Mouse (Mus musculus) C2C12 (cell line): ENCODE measurements around the gene Caprin1. TPM values are rescaled to one million over a fixed set of nuclear protein-coding genes. Genes with fewer than 3 reads are reported as not detected.

Experiments
- H3K27me3 ChIP-seq: one replicate; pipeline ENCODE4 v1.6.1; 2011; ENCODE audit not compliant: control insufficient read depth, insufficient read depth, insufficient read length
- H3K36me3 ChIP-seq: one replicate; pipeline ENCODE4 v1.6.1; 2011; ENCODE audit not compliant: control insufficient read depth, insufficient read depth
- H3K4me3 ChIP-seq: one replicate; pipeline ENCODE4 v1.5.1; 2011; ENCODE audit warnings: mild to moderate bottlenecking, control low read depth; ENCODE audit not compliant: poor library complexity, insufficient read depth, severe bottlenecking
- H3K79me2 ChIP-seq: one replicate; pipeline ENCODE4 v1.6.1; 2011; ENCODE audit not compliant: control insufficient read depth, insufficient read depth
- H3K79me3 ChIP-seq: one replicate; pipeline ENCODE4 v1.6.1; 2011; ENCODE audit warnings: low read depth, control low read depth
- H3ac ChIP-seq: one replicate; pipeline ENCODE3; 2011; ENCODE audit warnings: low read depth; ENCODE audit not compliant: control insufficient read depth, insufficient read length
- CEBPB ChIP-seq: IDR thresholded peaks from one replicate; pipeline ENCODE4 v1.6.1; 2011; ENCODE audit warnings: low read depth, mild to moderate bottlenecking, control low read depth, moderate library complexity
- CTCF ChIP-seq: IDR thresholded peaks from one replicate; pipeline ENCODE4 v1.5.1; 2011; ENCODE audit not compliant: control insufficient read depth, insufficient read depth, insufficient read length
- FOSL1 ChIP-seq: IDR thresholded peaks from one replicate; pipeline ENCODE4 v1.8.0; 2011; ENCODE audit warnings: mild to moderate bottlenecking, low read length; ENCODE audit not compliant: poor library complexity, insufficient read depth, severe bottlenecking
- MAX ChIP-seq: IDR thresholded peaks from one replicate; pipeline ENCODE4 v1.6.1; 2011; ENCODE audit warnings: mild to moderate bottlenecking, control low read depth
- MYOD1 ChIP-seq: IDR thresholded peaks from one replicate; pipeline ENCODE4 v1.6.1; 2011; ENCODE audit warnings: low read depth; ENCODE audit not compliant: control insufficient read depth, insufficient read length
- MYOG ChIP-seq: IDR thresholded peaks from one replicate; pipeline ENCODE4 v1.6.1; 2011; ENCODE audit not compliant: control insufficient read depth, insufficient read length; ENCODE audit errors: extremely low read depth
- USF1 ChIP-seq: IDR thresholded peaks from one replicate; pipeline ENCODE4 v1.6.1; 2011; ENCODE audit warnings: low read depth, mild to moderate bottlenecking, control low read depth, moderate library complexity
- polyA plus RNA-seq: library from polyadenylated mRNA; unstranded; fragments of >200 nt; fragmentation: generic; extraction: Trizol; gene quantifications from one replicate; pipeline ENCODE4 v1.2.1, GENCODE M21; 2012; ENCODE audit warnings: missing spikeins

The Caprin1 gene
- polyA plus RNA-seq, 1 experiment: 161 TPM

DNA sequence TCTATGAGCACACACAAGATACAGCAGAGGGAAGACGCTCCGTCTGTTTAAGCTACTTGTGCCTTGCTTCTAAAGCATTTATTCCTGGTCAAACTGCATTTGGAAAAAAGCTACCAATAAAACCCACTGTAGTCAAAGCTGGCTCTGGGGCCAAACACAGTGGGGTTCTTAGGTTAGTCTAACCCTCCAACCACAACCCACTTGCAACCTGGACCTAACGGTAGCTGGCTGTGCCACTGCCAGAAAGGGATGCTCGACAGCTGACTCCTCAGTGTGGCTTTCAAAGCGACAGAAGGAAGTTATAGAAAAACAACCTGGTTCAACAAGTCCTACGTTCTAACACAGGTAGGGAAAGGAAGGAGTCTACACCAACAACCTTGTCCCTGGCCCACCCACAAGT lies 66.0 kb downstream of the Caprin1 start:
- TF ChIP-seq FOSL1 (no peak), CTCF (no peak), USF1 (no peak), MYOD1 (no peak), MYOG (no peak), CEBPB (no peak), MAX (no peak)
- Histone ChIP-seq H3K27me3 (no peaks in the 10 kb centered on the region), H3K79me2 (no peaks in the 10 kb centered on the region), H3K36me3 (peaks cover 89% of the 10 kb centered on the region), H3K4me3 (no peak overlapping the region), H3K79me3 (no peaks in the 10 kb centered on the region), H3ac (no peak overlapping the region)

DNA sequence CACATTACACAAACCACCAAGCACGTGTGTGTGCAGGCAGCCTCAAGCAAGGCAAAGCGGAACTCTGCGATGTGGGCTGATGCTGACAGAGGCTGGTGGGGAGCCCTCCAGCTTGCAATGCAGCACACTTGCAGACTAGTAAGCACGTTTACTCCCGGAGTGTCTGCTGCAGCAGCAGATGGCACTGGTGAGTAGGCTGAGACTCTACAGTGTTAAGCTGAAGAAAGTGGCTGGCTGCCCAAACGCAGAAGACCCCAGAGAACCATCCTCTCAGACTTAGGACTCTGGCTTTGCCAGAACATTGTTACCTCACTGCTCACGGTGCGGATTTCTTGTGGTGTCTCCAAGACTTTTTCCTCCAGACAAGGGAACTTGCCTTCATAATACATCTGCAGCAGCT lies 66.5 kb downstream of the Caprin1 start:
- Histone ChIP-seq H3K27me3 (no peaks in the 10 kb centered on the region), H3K79me2 (no peaks in the 10 kb centered on the region), H3K36me3 (peaks cover 93% of the 10 kb centered on the region), H3K4me3 (no peak overlapping the region), H3ac (no peak overlapping the region), H3K79me3 (no peaks in the 10 kb centered on the region)
- TF ChIP-seq CEBPB: no peak
- no peak for TF ChIP-seq MYOG
- TF ChIP-seq FOSL1: no peak
- TF ChIP-seq USF1: no peak
- TF ChIP-seq MYOD1: no peak

DNA sequence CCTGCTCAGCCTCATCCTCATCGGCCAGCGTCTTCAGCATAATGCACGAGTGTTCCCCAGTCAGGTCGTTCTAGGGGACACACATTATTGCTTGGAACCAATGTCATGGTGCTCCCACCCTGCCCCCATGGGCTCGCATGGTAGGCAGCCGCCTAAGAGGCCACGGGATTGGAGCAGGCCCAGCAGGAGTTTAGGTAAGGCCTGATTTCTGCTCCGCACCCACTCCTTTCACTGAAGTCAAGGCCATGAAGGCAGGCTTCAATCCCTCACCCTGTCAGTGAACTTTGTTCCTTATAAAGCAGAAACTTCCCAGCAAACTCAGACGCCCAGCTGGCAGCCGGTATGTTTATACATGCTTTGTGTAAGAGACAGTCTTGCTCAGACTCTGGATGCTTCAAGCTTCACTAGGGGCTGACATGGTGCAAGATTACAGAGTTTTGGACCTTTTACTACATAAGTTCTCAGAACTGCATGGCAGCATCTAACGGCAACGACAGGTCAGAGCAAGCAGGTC lies 69.4 kb downstream of the Caprin1 start:
- Histone ChIP-seq H3K36me3 (peaks cover 94% of the 10 kb centered on the region), H3K79me2 (no peaks in the 10 kb centered on the region), H3K27me3 (no peaks in the 10 kb centered on the region), H3K79me3 (no peaks in the 10 kb centered on the region), H3ac (no peak overlapping the region), H3K4me3 (no peak overlapping the region)
- TF ChIP-seq MYOD1: no peak

DNA sequence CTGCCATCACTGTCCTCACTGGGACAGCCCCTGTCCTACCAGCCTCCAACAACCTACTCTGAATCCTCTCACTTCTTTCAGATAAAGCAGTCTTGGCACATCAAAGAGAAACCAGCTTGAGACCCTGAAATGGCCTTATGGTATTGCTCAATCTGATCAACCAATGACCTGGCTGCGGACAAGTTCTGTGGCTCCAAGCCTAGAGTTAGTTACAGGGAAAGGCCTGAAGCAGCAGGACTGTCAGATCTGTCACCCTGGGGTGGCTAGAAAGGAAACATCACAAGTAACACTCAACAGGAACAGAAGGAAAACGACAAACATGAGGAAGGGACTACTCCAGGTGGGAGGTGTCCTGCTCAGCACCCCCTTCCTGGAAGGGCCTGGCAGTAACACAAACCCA lies 72.9 kb downstream of the Caprin1 start:
- Histone ChIP-seq H3K27me3 (no peaks in the 10 kb centered on the region), H3K36me3 (peaks cover 87% of the 10 kb centered on the region), H3K79me3 (no peaks in the 10 kb centered on the region), H3ac (no peak overlapping the region), H3K4me3 (no peak overlapping the region), H3K79me2 (no peaks in the 10 kb centered on the region)
- TF ChIP-seq FOSL1: no peak
- no peak for TF ChIP-seq USF1
- TF ChIP-seq CEBPB: no peak
- TF ChIP-seq MYOG: no peak
- no peak for TF ChIP-seq MAX
- no peak for TF ChIP-seq CTCF
- TF ChIP-seq MYOD1: no peak

DNA sequence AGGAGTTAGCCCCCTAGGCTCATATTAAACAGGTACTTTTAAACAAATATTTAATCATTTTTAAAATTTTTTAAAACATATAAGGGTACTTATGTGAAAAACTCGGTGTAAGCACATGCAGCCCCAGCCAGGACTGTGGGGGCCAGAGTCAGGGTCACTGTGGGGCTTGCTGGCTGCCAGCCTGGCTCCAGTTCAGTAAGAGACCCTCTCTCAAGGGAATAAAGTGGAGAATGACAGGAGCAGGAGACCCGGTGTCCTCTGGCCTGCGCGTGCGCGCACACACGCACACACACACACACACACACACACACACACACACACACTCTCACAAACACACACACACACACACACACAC lies 78.2 kb downstream of the Caprin1 start:
- Histone ChIP-seq H3K27me3 (no peaks in the 10 kb centered on the region), H3ac (no peak overlapping the region), H3K4me3 (no peak overlapping the region), H3K79me2 (no peaks in the 10 kb centered on the region), H3K79me3 (no peaks in the 10 kb centered on the region), H3K36me3 (peaks cover 59% of the 10 kb centered on the region)
- no peak for TF ChIP-seq MYOG
- no peak for TF ChIP-seq CTCF
- no peak for TF ChIP-seq MAX
- no peak for TF ChIP-seq CEBPB
- TF ChIP-seq FOSL1: no peak
- TF ChIP-seq USF1: no peak
- no peak for TF ChIP-seq MYOD1

DNA sequence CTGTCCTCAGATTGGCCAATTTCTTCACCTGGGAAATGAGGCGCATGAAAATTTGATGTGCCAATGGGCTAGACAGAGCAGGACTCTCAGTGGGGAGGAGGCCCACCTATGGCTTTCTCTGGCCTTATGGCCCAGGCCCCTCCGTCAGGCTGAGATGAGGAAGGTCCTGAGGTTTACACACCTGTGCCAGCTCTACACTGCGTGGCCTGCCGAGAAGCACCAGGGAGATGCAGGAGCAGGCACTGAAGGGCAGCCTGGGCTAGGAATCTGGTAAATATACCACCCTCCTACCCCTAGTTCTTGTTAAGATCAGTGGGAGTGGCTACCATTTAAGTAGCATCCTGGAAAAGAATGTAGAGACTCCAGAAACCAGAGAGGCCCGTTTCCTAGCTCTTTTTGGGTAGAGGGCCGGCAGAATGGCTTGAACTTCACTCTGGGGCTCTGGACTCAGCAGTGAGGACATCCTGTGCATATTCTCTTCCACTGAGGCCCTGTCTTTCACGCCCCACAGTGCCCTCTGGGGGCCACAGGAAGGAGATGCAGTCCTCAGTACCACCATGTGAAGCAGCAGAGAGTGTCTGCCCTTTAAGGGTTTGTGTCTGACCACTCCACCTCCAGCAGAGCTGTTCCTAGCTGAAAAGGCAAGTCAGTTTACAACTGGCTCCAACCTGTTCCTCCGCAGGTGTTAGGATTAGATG lies 78.7 kb downstream of the Caprin1 start:
- Histone ChIP-seq H3K79me3 (no peaks in the 10 kb centered on the region), H3K36me3 (peaks cover 53% of the 10 kb centered on the region), H3ac (no peak overlapping the region), H3K27me3 (no peaks in the 10 kb centered on the region), H3K79me2 (no peaks in the 10 kb centered on the region), H3K4me3 (no peak overlapping the region)
- no peak for TF ChIP-seq FOSL1
- TF ChIP-seq USF1: no peak
- peak; percentile 60 for TF ChIP-seq MAX
- TF ChIP-seq CTCF: peak; percentile 93
- no peak for TF ChIP-seq MYOG
- TF ChIP-seq CEBPB: no peak
- TF ChIP-seq MYOD1: no peak
